Mouse (Mus musculus): ENCODE data around the gene Arhgap10. TPM values are rescaled to one million over a fixed set of nuclear protein-coding genes. Genes with fewer than 3 reads are reported as not detected.
"Not testable (repeated sequence)": the region's sequence is repeated elsewhere in the genome, so short reads cannot be mapped to it uniquely, and the experiment has no call there.

Gene Arhgap10
- polyA plus RNA-seq, 1 experiment from 2014 or later = 36.8 TPM

DNA sequence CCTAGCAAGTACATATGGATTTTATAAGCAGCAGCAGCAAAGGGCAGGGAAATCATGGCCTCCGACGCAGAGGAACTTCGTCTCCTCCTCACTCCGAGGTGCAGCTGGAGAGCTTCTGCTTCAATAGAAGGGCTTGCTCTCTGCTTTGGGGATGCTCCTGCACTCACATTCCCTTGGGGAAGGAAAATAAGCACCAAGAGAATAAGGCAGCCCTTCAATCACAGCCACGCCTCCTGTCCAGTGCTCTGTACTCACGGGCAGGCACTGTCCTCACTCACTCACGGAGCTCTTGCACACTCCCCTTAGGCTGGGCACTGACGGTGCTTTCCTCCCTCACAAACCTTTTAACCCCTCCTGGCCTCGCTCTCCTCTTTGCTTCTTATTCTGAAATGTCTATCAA is 176.4 kb downstream of the Arhgap10 start:
- H3K4me1 ChIP-seq (replicated peaks) = peaks cover 17% of the 10 kb centered on the region
- no peak overlapping the region for H3K9ac ChIP-seq (replicated peaks)
- no peaks in the 10 kb centered on the region for H3K27me3 ChIP-seq
- 47% methylated on average over 9 of the region's 9 CpGs for WGBS
- no peak for ATAC-seq (ENCODE audit: insufficient number of reproducible peaks, insufficient read depth, low FRiP score, low TSS enrichment, low read depth)
- H3K36me3 ChIP-seq = peaks cover 30% of the 10 kb centered on the region
- no peak overlapping the region for H3K4me2 ChIP-seq
- no peaks in the 10 kb centered on the region for H3K9me3 ChIP-seq
- H3K27ac ChIP-seq = peak overlapping the region; percentile 82
- H3K4me3 ChIP-seq (replicated peaks) = no peak overlapping the region

DNA sequence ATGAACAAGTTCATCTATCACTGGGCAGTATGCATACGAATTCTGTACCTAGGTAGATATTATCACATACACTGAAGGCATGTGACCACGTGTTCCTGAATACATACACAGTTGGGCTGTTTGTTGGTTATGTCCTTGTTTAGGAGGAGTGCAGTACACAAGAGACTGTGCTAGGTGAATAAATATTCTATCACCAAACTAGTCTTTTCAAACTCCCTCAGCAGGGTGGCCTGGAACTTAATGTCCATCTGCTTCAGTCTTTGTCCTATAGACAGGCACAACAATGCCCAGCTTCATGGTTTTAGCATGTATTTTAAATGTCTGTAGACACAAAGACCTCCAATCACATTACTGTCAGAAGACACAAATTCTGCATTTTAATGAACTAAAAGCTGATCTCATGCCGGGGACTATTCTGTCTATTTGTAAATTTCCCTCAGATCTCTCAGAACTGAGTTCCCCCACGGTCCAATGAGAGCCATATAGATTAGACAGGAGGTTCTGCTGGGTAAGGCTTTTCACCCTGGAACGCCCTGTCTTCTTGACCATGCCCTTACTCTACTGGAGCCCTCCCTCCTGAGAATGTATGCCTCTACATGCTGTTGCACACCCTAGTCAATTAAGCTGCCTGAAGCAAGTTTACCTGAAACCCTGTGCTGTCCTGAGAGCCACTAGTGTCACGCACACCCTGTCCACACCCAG is 177.6 kb downstream of the Arhgap10 start:
- WGBS = 93% methylated on average over 6 of the region's 6 CpGs
- Histone ChIP-seq H3K4me1 (replicated peaks) (peaks cover 17% of the 10 kb centered on the region), H3K4me3 (replicated peaks) (no peak overlapping the region), H3K27ac (peak overlapping the region; percentile 53; the same call in 1 of the 2 replicates), H3K27me3 (no peaks in the 10 kb centered on the region), H3K9ac (replicated peaks) (no peak overlapping the region), H3K4me2 (no peak overlapping the region), H3K9me3 (no peaks in the 10 kb centered on the region), H3K36me3 (peaks cover 22% of the 10 kb centered on the region)
- no peak for ATAC-seq (ENCODE audit: insufficient number of reproducible peaks, insufficient read depth, low FRiP score, low TSS enrichment, low read depth)

DNA sequence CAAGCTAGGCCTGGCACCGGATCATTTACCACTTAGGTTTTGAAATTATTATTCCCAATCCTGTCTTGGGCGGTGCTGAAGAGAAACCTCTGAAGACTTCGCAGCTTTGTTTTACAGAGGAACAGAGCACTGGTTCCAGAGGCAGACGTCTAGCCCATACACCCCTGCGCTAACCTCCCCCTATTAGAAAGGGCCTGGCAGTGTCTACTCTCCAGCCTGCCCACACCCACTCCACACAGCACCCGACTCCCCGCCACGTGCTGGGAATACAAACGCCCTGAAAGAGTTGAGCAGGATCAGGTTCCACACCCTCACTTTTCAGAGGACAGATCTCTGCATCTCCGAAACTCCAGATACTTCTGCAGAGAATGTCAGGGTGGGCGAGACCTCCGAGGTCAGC is 180.5 kb downstream of the Arhgap10 start:
- no peak overlapping the region for H3K9ac ChIP-seq (replicated peaks)
- no peaks in the 10 kb centered on the region for H3K27me3 ChIP-seq
- H3K4me3 ChIP-seq (replicated peaks) = no peak overlapping the region
- H3K4me1 ChIP-seq (replicated peaks) = peaks cover 17% of the 10 kb centered on the region
- peaks cover 11% of the 10 kb centered on the region; the same call in 1 of the 2 replicates for H3K36me3 ChIP-seq
- no peaks in the 10 kb centered on the region for H3K9me3 ChIP-seq
- H3K27ac ChIP-seq = no peak overlapping the region
- H3K4me2 ChIP-seq = no peak overlapping the region
- 74% methylated on average over 12 of the region's 12 CpGs for WGBS
- no peak for ATAC-seq (ENCODE audit: insufficient number of reproducible peaks, insufficient read depth, low FRiP score, low TSS enrichment, low read depth)

DNA sequence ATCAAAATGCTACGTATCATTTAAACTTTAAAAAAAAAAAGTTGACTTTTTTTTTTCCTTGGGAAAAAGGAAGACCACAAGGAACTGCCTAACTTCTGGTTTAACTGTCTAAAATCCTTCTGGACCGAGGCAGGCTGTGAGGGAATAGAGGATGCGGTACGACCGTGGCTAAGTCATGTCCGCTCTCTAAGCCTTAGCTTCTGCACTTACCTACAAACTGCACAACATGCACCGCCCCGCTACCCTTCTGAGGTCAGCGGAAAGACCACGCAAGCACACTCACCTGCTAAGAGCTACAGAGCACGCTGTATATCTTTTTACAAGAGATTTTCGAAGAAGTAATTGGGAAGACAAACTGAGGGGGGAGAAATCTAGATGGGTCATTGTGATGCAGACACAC is 186.6 kb downstream of the Arhgap10 start:
- Histone ChIP-seq H3K27ac (no peak overlapping the region), H3K4me1 (replicated peaks) (peaks cover 14% of the 10 kb centered on the region), H3K36me3 (peaks cover 8% of the 10 kb centered on the region; the same call in 1 of the 2 replicates), H3K4me2 (no peak overlapping the region), H3K9me3 (no peaks in the 10 kb centered on the region), H3K4me3 (replicated peaks) (no peak overlapping the region), H3K27me3 (no peaks in the 10 kb centered on the region), H3K9ac (replicated peaks) (no peak overlapping the region)
- WGBS = 91% methylated on average over 12 of the region's 12 CpGs
- ATAC-seq (ENCODE audit: insufficient number of reproducible peaks, insufficient read depth, low FRiP score, low TSS enrichment, low read depth) = no peak

DNA sequence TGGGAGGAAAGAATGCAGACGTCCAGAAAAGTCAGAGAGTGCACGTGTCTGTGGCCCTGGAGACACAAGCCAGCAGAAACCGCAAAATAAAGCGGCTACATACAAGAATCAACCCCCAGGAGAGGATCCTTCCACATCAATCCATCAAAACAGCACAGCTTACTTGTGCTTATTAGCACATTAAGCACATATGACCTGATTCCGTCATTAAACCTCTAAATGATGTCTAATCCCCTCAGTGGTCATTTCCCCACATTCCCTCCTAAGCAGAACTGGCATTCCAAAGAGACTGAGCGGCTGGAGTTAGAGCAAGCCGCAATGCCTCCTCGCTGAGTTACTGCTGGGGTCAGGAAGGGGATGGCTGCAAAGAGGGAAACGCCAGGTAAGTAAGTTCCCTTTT is 187.4 kb downstream of the Arhgap10 start:
- Histone ChIP-seq H3K27ac (0 out of 2 replicates have a peak overlapping the region, but pooled peaks have one; percentile 35), H3K9me3 (no peaks in the 10 kb centered on the region), H3K9ac (replicated peaks) (no peak overlapping the region), H3K4me1 (replicated peaks) (peaks cover 14% of the 10 kb centered on the region), H3K36me3 (peaks cover 8% of the 10 kb centered on the region; the same call in 1 of the 2 replicates), H3K4me3 (replicated peaks) (no peak overlapping the region), H3K27me3 (no peaks in the 10 kb centered on the region), H3K4me2 (no peak overlapping the region)
- no peak for ATAC-seq (ENCODE audit: insufficient number of reproducible peaks, insufficient read depth, low FRiP score, low TSS enrichment, low read depth)
- 61% methylated on average over 9 of the region's 9 CpGs for WGBS

DNA sequence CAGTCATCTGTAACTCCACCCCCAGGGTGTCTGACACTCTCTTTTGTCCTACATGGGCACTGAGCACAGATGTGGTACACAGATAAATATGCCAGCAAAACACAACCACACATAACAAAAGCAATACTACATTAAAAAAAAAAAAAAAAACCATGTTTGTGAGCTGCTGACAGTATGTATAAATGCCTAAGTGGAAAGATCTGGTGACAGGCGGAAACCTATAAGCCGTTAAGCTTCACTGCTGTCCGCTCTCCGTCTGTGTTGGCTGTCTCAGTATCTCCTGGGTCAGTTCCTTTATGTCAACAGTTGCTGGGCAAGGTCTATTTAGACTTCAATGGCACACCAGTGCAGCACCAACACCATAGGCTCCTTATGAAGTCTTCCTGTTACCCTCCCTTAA is 188.0 kb downstream of the Arhgap10 start:
- ATAC-seq (ENCODE audit: insufficient number of reproducible peaks, insufficient read depth, low FRiP score, low TSS enrichment, low read depth) = no peak
- H3K9me3 ChIP-seq = no peaks in the 10 kb centered on the region
- H3K36me3 ChIP-seq = peaks cover 8% of the 10 kb centered on the region; the same call in 1 of the 2 replicates
- H3K4me1 ChIP-seq (replicated peaks) = peaks cover 14% of the 10 kb centered on the region
- H3K4me2 ChIP-seq = no peak overlapping the region
- H3K9ac ChIP-seq (replicated peaks) = no peak overlapping the region
- no peak overlapping the region for H3K4me3 ChIP-seq (replicated peaks)
- no peaks in the 10 kb centered on the region for H3K27me3 ChIP-seq
- H3K27ac ChIP-seq = no peak overlapping the region
- 86% methylated on average over 4 of the region's 4 CpGs for WGBS

DNA sequence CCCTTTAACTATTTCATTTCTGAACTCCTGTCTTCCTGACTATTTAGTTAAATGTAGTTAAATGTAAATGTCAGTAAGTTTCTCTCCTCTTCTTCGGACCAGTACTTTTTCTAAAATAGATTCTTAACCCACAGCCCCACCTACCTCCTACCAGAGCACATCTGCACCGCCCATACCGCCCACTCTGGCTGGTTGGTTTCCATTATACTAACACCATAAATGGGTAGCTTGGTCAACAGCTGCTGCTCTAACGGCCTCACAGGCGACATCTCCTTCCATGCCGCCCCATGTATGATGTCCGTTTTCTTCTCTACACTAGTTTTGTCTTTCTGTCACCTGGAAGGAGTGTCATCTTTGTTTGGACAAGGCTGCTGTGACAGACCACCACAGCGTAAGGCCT is 189.3 kb downstream of the Arhgap10 start:
- Histone ChIP-seq H3K4me3 (replicated peaks) (no peak overlapping the region), H3K4me1 (replicated peaks) (peaks cover 14% of the 10 kb centered on the region), H3K4me2 (no peak overlapping the region), H3K36me3 (peaks cover 8% of the 10 kb centered on the region; the same call in 1 of the 2 replicates), H3K9me3 (no peaks in the 10 kb centered on the region), H3K27ac (no peak overlapping the region), H3K9ac (replicated peaks) (no peak overlapping the region), H3K27me3 (no peaks in the 10 kb centered on the region)
- WGBS = 88% methylated on average over 8 of the region's 8 CpGs
- no peak for ATAC-seq (ENCODE audit: insufficient number of reproducible peaks, insufficient read depth, low FRiP score, low TSS enrichment, low read depth)

DNA sequence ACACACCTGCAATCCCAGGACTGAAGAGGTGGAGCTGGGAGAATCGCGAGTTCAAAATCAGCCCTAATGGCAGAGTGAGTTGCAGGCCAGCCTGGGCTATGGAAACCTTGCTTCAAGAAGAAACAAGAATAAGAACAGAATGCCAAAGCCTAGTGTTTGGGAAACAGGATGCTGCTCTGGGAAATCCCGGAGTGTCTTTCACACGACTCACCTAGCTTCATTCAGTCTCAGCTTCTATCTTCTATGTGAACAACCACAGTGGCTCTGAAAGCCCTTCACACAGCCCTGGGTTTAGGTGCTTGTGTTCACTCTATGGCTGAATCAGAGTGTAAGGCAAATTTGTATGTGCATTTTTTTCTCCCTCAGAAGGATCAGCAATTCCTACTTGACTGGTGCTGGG is 190.4 kb downstream of the Arhgap10 start:
- Histone ChIP-seq H3K27ac (no peak overlapping the region), H3K9ac (replicated peaks) (no peak overlapping the region), H3K4me3 (replicated peaks) (no peak overlapping the region), H3K27me3 (no peaks in the 10 kb centered on the region), H3K4me1 (replicated peaks) (peaks cover 14% of the 10 kb centered on the region), H3K36me3 (peaks cover 2% of the 10 kb centered on the region; the same call in 1 of the 2 replicates), H3K9me3 (no peaks in the 10 kb centered on the region), H3K4me2 (no peak overlapping the region)
- WGBS = 90% methylated on average over 4 of the region's 4 CpGs
- ATAC-seq (ENCODE audit: insufficient number of reproducible peaks, insufficient read depth, low FRiP score, low TSS enrichment, low read depth) = no peak

DNA sequence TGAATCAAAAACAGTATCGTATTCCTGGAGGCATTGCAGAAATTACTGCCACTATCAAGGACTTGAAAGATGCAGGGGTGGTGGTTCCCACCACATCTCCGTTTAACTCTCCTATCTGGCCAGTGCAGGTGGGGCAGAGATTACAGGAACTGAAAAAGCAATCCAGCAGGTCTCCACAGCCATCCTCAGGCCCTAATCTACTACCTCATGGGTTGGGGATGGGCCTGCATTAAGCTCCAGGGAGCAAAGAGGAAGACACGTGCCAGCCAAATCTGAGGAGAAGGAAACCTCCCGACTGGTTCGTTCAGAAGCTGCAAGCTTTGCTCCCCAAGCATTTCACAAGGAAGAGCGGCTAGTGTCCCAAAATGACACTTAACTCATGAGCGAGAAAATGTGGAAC is 195.0 kb downstream of the Arhgap10 start:
- not testable (repeated sequence) for H3K36me3 ChIP-seq; ATAC-seq (ENCODE audit: insufficient number of reproducible peaks, insufficient read depth, low FRiP score, low TSS enrichment, low read depth); H3K4me3 ChIP-seq (replicated peaks); H3K9me3 ChIP-seq; H3K27ac ChIP-seq; H3K27me3 ChIP-seq; H3K4me1 ChIP-seq (replicated peaks); H3K9ac ChIP-seq (replicated peaks); H3K4me2 ChIP-seq
- 92% methylated on average over 7 of the region's 7 CpGs for WGBS

DNA sequence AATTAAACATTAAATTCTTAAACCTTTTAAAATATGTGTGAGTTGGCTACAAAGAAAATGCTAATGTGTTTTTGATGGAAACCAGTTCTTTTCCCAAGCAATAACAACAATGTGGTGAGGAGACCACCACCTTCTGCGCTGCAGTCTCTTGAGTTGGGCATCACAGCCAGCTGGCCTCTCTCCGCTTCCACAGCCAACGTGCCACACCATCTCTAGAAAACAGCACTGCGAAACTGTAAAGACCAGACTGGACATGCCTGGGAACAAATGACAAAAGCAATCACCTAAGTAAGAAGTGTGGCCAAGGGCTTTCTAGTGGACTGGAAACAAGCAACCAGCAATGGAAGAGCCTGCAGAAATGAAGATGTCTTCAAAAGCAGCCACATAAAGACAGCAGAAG is 195.9 kb downstream of the Arhgap10 start:
- Histone ChIP-seq H3K36me3 (peaks cover 8% of the 10 kb centered on the region; the same call in 1 of the 2 replicates), H3K4me1 (replicated peaks) (no peaks in the 10 kb centered on the region), H3K27me3 (no peaks in the 10 kb centered on the region), H3K4me3 (replicated peaks) (no peak overlapping the region), H3K27ac (no peak overlapping the region), H3K9ac (replicated peaks) (no peak overlapping the region), H3K4me2 (no peak overlapping the region), H3K9me3 (no peaks in the 10 kb centered on the region)
- no peak for ATAC-seq (ENCODE audit: insufficient number of reproducible peaks, insufficient read depth, low FRiP score, low TSS enrichment, low read depth)
- WGBS = 90% methylated on average over 4 of the region's 4 CpGs

DNA sequence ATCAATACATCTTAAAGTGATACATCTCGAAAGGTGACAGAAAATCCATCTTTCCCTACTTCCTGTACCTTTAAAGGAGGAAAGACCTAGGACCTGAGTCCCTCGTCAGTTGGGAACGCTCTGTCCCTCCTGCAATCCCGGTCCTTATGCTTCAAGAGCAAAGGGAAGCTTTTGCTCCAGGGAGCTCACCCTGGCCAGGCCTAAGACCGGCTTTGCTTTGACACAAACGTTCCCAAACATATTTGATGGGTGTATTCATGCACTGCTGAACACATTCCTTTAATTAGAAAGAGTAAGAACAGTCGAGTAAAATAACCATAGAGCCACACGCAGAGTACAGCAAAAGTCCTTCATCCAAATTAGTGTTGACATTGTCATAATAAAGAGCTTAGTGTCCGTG is 199.2 kb downstream of the Arhgap10 start:
- ATAC-seq (ENCODE audit: insufficient number of reproducible peaks, insufficient read depth, low FRiP score, low TSS enrichment, low read depth) = no peak
- WGBS = 86% methylated on average over 9 of the region's 9 CpGs

DNA sequence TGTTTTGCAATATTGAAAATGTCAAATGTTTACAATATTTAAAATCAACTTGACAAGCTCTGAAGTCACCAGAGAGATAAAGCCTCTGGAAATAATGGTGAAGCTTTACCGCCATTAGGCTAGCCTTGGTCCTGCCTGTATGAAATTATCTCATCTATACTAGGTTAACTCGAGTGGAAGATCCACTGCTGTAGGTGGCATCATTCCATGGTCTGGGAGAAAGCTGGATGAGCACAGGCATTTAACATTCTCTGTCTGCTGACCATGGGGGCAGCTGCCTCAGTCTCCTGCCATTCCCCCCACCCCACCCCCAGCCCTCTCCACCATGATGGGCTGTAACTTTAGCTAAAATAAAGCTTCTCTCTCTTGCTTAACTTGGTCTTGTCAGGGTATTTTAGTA is 200.0 kb downstream of the Arhgap10 start:
- no peak overlapping the region for H3K27ac ChIP-seq
- H3K4me3 ChIP-seq (replicated peaks) = no peak overlapping the region
- no peaks in the 10 kb centered on the region for H3K27me3 ChIP-seq
- no peaks in the 10 kb centered on the region for H3K9me3 ChIP-seq
- 85% methylated on average over 2 of the region's 2 CpGs for WGBS
- ATAC-seq (ENCODE audit: insufficient number of reproducible peaks, insufficient read depth, low FRiP score, low TSS enrichment, low read depth) = no peak
- H3K9ac ChIP-seq (replicated peaks) = no peak overlapping the region
- peaks cover 8% of the 10 kb centered on the region; the same call in 1 of the 2 replicates for H3K36me3 ChIP-seq
- no peak overlapping the region for H3K4me2 ChIP-seq
- H3K4me1 ChIP-seq (replicated peaks) = no peaks in the 10 kb centered on the region

More for the DNA sequence above, 199.2 kb downstream of the Arhgap10 start:
- H3K27ac ChIP-seq = no peak overlapping the region
- no peaks in the 10 kb centered on the region for H3K9me3 ChIP-seq
- H3K4me1 ChIP-seq (replicated peaks) = no peaks in the 10 kb centered on the region
- no peak overlapping the region for H3K9ac ChIP-seq (replicated peaks)
- no peak overlapping the region for H3K4me3 ChIP-seq (replicated peaks)
- no peak overlapping the region for H3K4me2 ChIP-seq
- H3K27me3 ChIP-seq = no peaks in the 10 kb centered on the region
- H3K36me3 ChIP-seq = peaks cover 8% of the 10 kb centered on the region; the same call in 1 of the 2 replicates
